Comparison of ENCODE assay signal across 24 mouse cellular contexts in the genomic region with DNA sequence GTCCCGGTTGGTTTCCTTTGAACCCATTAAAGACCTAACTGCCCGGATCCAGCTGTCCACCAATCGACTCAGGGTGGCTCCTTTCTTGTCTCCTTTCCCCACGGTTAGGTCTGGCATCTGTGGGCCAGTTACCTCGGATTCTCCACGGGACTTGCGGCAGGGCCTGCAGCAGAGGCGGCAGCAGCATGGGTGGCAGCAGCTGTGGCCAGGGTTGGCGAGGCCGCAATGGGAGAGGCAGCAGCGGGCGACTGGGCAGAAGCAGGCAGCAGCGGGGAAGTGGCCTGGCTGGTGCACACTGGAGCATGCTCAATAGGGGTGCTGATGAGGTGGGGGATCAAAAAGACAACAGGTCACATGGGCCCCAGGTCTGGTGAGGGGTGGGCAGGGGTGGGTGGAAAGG. TPM values are rescaled to one million over a fixed set of nuclear protein-coding genes. Genes with fewer than 3 reads are reported as not detected.
DNase-seq lines count a peak whose midpoint lies in the region; ATAC-seq and TF ChIP-seq lines count a peak whose summit lies in the region.
"Had no signal": no experiment of that assay in that cellular context is flagged by ENCODE, and none has a peak within 500 bp of the region (broad histone marks: within the 10 kb centered on the region; RNA-seq: fewer than 3 reads in every experiment).

No protein-coding gene starts in this region.

- no peak overlapping the region for H3K4me2 ChIP-seq in hindbrain, postnatal 0 days (ENCODE audit: low read depth, low read length)
- no peak overlapping the region for H3K4me2 ChIP-seq in neural tube, embryonic 14.5 days (ENCODE audit: low read depth, low read length)
- no peak overlapping the region for H3K4me2 ChIP-seq in forebrain, embryonic 13.5 days
- H3K4me2 ChIP-seq: hindbrain, embryonic 15.5 days; limb, embryonic 12.5 days; liver, embryonic 12.5 days; lung, embryonic 14.5 days had no signal

- ATAC-seq in hindbrain, postnatal 0 days: no peak
- ATAC-seq in neural tube, embryonic 14.5 days (ENCODE audit: low read depth): peak; percentile 29; the same call in 1 of the 2 replicates
- ATAC-seq in forebrain, embryonic 13.5 days: no peak; the same call in 1 of the 2 replicates
- ATAC-seq: forebrain, embryonic 14.5 days; intestine, postnatal 0 days; liver, embryonic 12.5 days had no signal

- H3K9me3 ChIP-seq in hindbrain, embryonic 10.5 days: no peaks in the 10 kb centered on the region
- H3K9me3 ChIP-seq in hindbrain, postnatal 0 days (ENCODE audit: low read length): no peaks in the 10 kb centered on the region
- H3K9me3 ChIP-seq in neural tube, embryonic 14.5 days (ENCODE audit: control insufficient read depth, low read length): no peaks in the 10 kb centered on the region
- no peaks in the 10 kb centered on the region for H3K9me3 ChIP-seq in forebrain, embryonic 13.5 days (replicated peaks)
- H3K9me3 ChIP-seq: hindbrain, embryonic 15.5 days; limb, embryonic 12.5 days; liver, embryonic 12.5 days had no signal

- intact Hi-C loops in heart, postnatal 10 days (cut with DNase I): loop anchor here (10.0 kb wide), 1 partner anchor 280 kb away; no protein-coding TSS in a partner anchor

- no peak for TF ChIP-seq CTCF in hindbrain, postnatal 0 days (IDR thresholded peaks at IDR 0.05; ENCODE audit: low read depth)

- no peaks in the 10 kb centered on the region; the same call in 1 of the 2 replicates for H3K27me3 ChIP-seq in hindbrain, embryonic 10.5 days (ENCODE audit: insufficient read depth, poor library complexity, severe bottlenecking)
- no peaks in the 10 kb centered on the region for H3K27me3 ChIP-seq in hindbrain, postnatal 0 days (ENCODE audit: insufficient read depth, low read length)
- no peaks in the 10 kb centered on the region for H3K27me3 ChIP-seq in neural tube, embryonic 14.5 days (ENCODE audit: control insufficient read depth, insufficient read depth, low read length)
- no peaks in the 10 kb centered on the region for H3K27me3 ChIP-seq in forebrain, embryonic 13.5 days
- H3K27me3 ChIP-seq: hindbrain, embryonic 15.5 days had no signal

- H3K4me1 ChIP-seq in hindbrain, embryonic 10.5 days (replicated peaks): peaks cover 3% of the 10 kb centered on the region; the same call in 1 of the 2 replicates
- no peaks in the 10 kb centered on the region for H3K4me1 ChIP-seq in hindbrain, postnatal 0 days (ENCODE audit: insufficient read depth, low read length)
- H3K4me1 ChIP-seq in neural tube, embryonic 14.5 days (ENCODE audit: control insufficient read depth, insufficient read depth, low read length): no peaks in the 10 kb centered on the region
- no peaks in the 10 kb centered on the region for H3K4me1 ChIP-seq in forebrain, embryonic 13.5 days
- H3K4me1 ChIP-seq: hindbrain, embryonic 15.5 days; liver, embryonic 12.5 days had no signal

- H3K27ac ChIP-seq in hindbrain, embryonic 10.5 days: 0 out of 2 replicates have a peak overlapping the region, but pooled peaks have one; percentile 41
- H3K27ac ChIP-seq in hindbrain, postnatal 0 days: no peak overlapping the region
- no peak overlapping the region for H3K27ac ChIP-seq in neural tube, embryonic 14.5 days (ENCODE audit: low read depth, low read length)
- H3K27ac ChIP-seq in forebrain, embryonic 13.5 days: no peak overlapping the region
- H3K27ac ChIP-seq: hindbrain, embryonic 15.5 days; kidney, postnatal 0 days; limb, embryonic 12.5 days; liver, embryonic 12.5 days had no signal

- DNase-seq in heart, adult 11 months: peak; percentile 93
- DNase-seq in heart, postnatal 10 days: no peak
- no peak for DNase-seq in hindbrain, embryonic 10.5 days (ENCODE audit: low spot score)
- DNase-seq in hindbrain, postnatal 0 days (ENCODE audit: low spot score): no peak
- no peak for DNase-seq in neural tube, embryonic 10.5 days (ENCODE audit: extremely low spot score, low spot score)
- no peak for DNase-seq in cerebellum, adult 8-10 months
- DNase-seq: adrenal gland, adult 2 months; cerebellum, adult 9-10 months; lung, embryonic 14.5 days; lung, postnatal 36 days; thymus, adult 2 months had no signal

- H3K9ac ChIP-seq in hindbrain, postnatal 0 days (replicated peaks; ENCODE audit: low read length): no peak overlapping the region
- H3K9ac ChIP-seq in neural tube, embryonic 14.5 days (replicated peaks; ENCODE audit: low read depth, low read length): no peak overlapping the region
- no peak overlapping the region for H3K9ac ChIP-seq in forebrain, embryonic 13.5 days
- H3K9ac ChIP-seq: hindbrain, embryonic 15.5 days; limb, embryonic 12.5 days; liver, embryonic 12.5 days; lung, embryonic 14.5 days had no signal

- no peaks in the 10 kb centered on the region for H3K36me3 ChIP-seq in hindbrain, embryonic 10.5 days
- H3K36me3 ChIP-seq in hindbrain, postnatal 0 days (ENCODE audit: insufficient read depth, low read length): no peaks in the 10 kb centered on the region
- H3K36me3 ChIP-seq in neural tube, embryonic 14.5 days (ENCODE audit: control insufficient read depth, insufficient read depth, low read length): no peaks in the 10 kb centered on the region
- no peaks in the 10 kb centered on the region for H3K36me3 ChIP-seq in forebrain, embryonic 13.5 days (ENCODE audit: poor library complexity, severe bottlenecking)
- H3K36me3 ChIP-seq: hindbrain, embryonic 15.5 days; limb, embryonic 12.5 days; liver, embryonic 12.5 days had no signal

- 72% methylated on average over 13 of the region's 13 CpGs for WGBS in hindbrain, embryonic 10.5 days
- 56% methylated on average over 13 of the region's 13 CpGs for WGBS in hindbrain, postnatal 0 days
- WGBS in neural tube, embryonic 14.5 days: 58% methylated on average over 13 of the region's 13 CpGs
- 70% methylated on average over 13 of the region's 13 CpGs for WGBS in forebrain, embryonic 13.5 days

- no peak overlapping the region for H3K4me3 ChIP-seq in hindbrain, embryonic 10.5 days
- no peak overlapping the region for H3K4me3 ChIP-seq in hindbrain, postnatal 0 days (ENCODE audit: low read length)
- H3K4me3 ChIP-seq in neural tube, embryonic 14.5 days (ENCODE audit: low read depth, low read length): no peak overlapping the region
- no peak overlapping the region for H3K4me3 ChIP-seq in forebrain, embryonic 13.5 days
- H3K4me3 ChIP-seq: hindbrain, embryonic 15.5 days; limb, embryonic 12.5 days; liver, embryonic 12.5 days had no signal

RNA-seq across cellular contexts. Expression of a gene that starts 32.6 kb away (rescaled TPM):
- not detected for total RNA-seq in heart, postnatal 10 days (2021)
- polyA plus RNA-seq in hindbrain, embryonic 10.5 days (2016; fragmentation: Nextera tagmentation; extraction: Ambion mirVana): not detected in 2 replicates
- total RNA-seq in hindbrain, postnatal 0 days (2014; rRNA removed): not detected in 2 replicates
- polyA plus RNA-seq in hindbrain, postnatal 0 days (2015; fragmentation: Nextera tagmentation; extraction: Ambion mirVana): not detected in 2 replicates
- polyA plus RNA-seq in neural tube, embryonic 14.5 days (2014; fragmentation: Nextera tagmentation; extraction: Ambion mirVana): not detected in 2 replicates
- polyA plus RNA-seq in forebrain, embryonic 13.5 days (2015; fragmentation: Nextera tagmentation; extraction: Ambion mirVana): not detected in 2 replicates
- total RNA-seq: adrenal gland, adult 2 months; common myeloid progenitor, adult 5-6 weeks; gastrocnemius, postnatal 36 days; layer of hippocampus, postnatal 14 days had no signal
- polyA plus RNA-seq: adrenal gland, adult 2 months; embryonic facial prominence, embryonic 11.5 days; forebrain, embryonic 14.5 days; hindbrain, embryonic 15.5 days; intestine, postnatal 0 days; kidney, postnatal 0 days; limb, embryonic 12.5 days; liver, embryonic 12.5 days; lung, embryonic 14.5 days; stomach, embryonic 16.5 days; thymus, adult 2 months had no signal

RNA-seq across cellular contexts. Expression of a gene that starts 33.3 kb away (rescaled TPM):
- 100 to 1,000 TPM; 879 to 920 TPM for total RNA-seq in heart, postnatal 10 days (2021)
- polyA plus RNA-seq in hindbrain, embryonic 10.5 days (2016; fragmentation: Nextera tagmentation; extraction: Ambion mirVana): 0.09 and 0.36 TPM in 2 replicates
- 1.6 and 1.7 TPM in 2 replicates for total RNA-seq in hindbrain, postnatal 0 days (2014; rRNA removed)
- polyA plus RNA-seq in hindbrain, postnatal 0 days (2015; fragmentation: Nextera tagmentation; extraction: Ambion mirVana): 1.3 and 1.4 TPM in 2 replicates
- 0.57 and 0.91 TPM in 2 replicates for polyA plus RNA-seq in neural tube, embryonic 14.5 days (2014; fragmentation: Nextera tagmentation; extraction: Ambion mirVana)
- 0.32 and 0.34 TPM in 2 replicates for polyA plus RNA-seq in forebrain, embryonic 13.5 days (2015; fragmentation: Nextera tagmentation; extraction: Ambion mirVana)
- total RNA-seq: common myeloid progenitor, adult 5-6 weeks had no signal

RNA-seq across cellular contexts. Expression of a gene that starts 44.7 kb away (rescaled TPM):
- 1 to 10 TPM; 2.0 to 2.3 TPM for total RNA-seq in heart, postnatal 10 days (2021)
- polyA plus RNA-seq in hindbrain, embryonic 10.5 days (2016; fragmentation: Nextera tagmentation; extraction: Ambion mirVana): 0.21 TPM in 1 of 2 replicates, not detected in the other
- not detected in 2 replicates for total RNA-seq in hindbrain, postnatal 0 days (2014; rRNA removed)
- 0.14 TPM in 1 of 2 replicates, not detected in the other for polyA plus RNA-seq in hindbrain, postnatal 0 days (2015; fragmentation: Nextera tagmentation; extraction: Ambion mirVana)
- not detected in 2 replicates for polyA plus RNA-seq in neural tube, embryonic 14.5 days (2014; fragmentation: Nextera tagmentation; extraction: Ambion mirVana)
- polyA plus RNA-seq in forebrain, embryonic 13.5 days (2015; fragmentation: Nextera tagmentation; extraction: Ambion mirVana): 0.16 TPM in 1 of 2 replicates, not detected in the other
- total RNA-seq: common myeloid progenitor, adult 5-6 weeks; gastrocnemius, postnatal 36 days; layer of hippocampus, postnatal 14 days had no signal
- polyA plus RNA-seq: embryonic facial prominence, embryonic 11.5 days; forebrain, embryonic 14.5 days; hindbrain, embryonic 15.5 days; liver, embryonic 12.5 days; lung, embryonic 14.5 days had no signal

RNA-seq across cellular contexts. Expression of a gene that starts 52.1 kb away (rescaled TPM):
- total RNA-seq in heart, postnatal 10 days (2021): 100 to 1,000 TPM in 1 of 2 experiments, 10 to 100 TPM in 1; 83.2 to 115 TPM
- polyA plus RNA-seq in hindbrain, embryonic 10.5 days (2016; fragmentation: Nextera tagmentation; extraction: Ambion mirVana): 31.6 and 42.8 TPM in 2 replicates
- total RNA-seq in hindbrain, postnatal 0 days (2014; rRNA removed): 52.5 and 53.8 TPM in 2 replicates
- 20.6 and 21.1 TPM in 2 replicates for polyA plus RNA-seq in hindbrain, postnatal 0 days (2015; fragmentation: Nextera tagmentation; extraction: Ambion mirVana)
- polyA plus RNA-seq in neural tube, embryonic 14.5 days (2014; fragmentation: Nextera tagmentation; extraction: Ambion mirVana): 26.9 and 29.1 TPM in 2 replicates
- polyA plus RNA-seq in forebrain, embryonic 13.5 days (2015; fragmentation: Nextera tagmentation; extraction: Ambion mirVana): 24.9 and 25.5 TPM in 2 replicates
